Mouse (Mus musculus): ENCODE results near the gene Tmpo. TPM values are rescaled to one million over a fixed set of nuclear protein-coding genes. Genes with fewer than 3 reads are reported as not detected.

The Tmpo gene
- polyA plus RNA-seq, 1 experiment from 2014 or later, result 128 TPM

GRCm38 (mm10) chr10:91128551-91129160, 52.5 kb downstream of the Tmpo start:
- Histone ChIP-seq H3K27ac (replicated peaks) (no peak overlapping the region), H3K9me3 (no peaks in the 10 kb centered on the region), H3K4me2 (no peak overlapping the region), H3K9ac (no peak overlapping the region), H3K4me1 (peaks cover 20% of the 10 kb centered on the region), H3K4me3 (no peak overlapping the region), H3K27me3 (replicated peaks) (no peaks in the 10 kb centered on the region), H3K36me3 (no peaks in the 10 kb centered on the region)
- no peak for ATAC-seq (ENCODE audit: extremely low read depth, insufficient number of reproducible peaks, low FRiP score, low TSS enrichment)
- 70% methylated on average over 1 of the region's 1 CpGs for WGBS

- Histone ChIP-seq H3K9me3 (no peaks in the 10 kb centered on the region), H3K9ac (no peak overlapping the region), H3K27ac (replicated peaks) (peak overlapping the region; percentile 88), H3K4me1 (peaks cover 24% of the 10 kb centered on the region), H3K4me3 (no peak overlapping the region), H3K4me2 (no peak overlapping the region; the same call in 1 of the 2 replicates), H3K27me3 (replicated peaks) (no peaks in the 10 kb centered on the region), H3K36me3 (peaks cover 2% of the 10 kb centered on the region)
- WGBS, result 43% methylated on average over 2 of the region's 2 CpGs
- no peak for ATAC-seq (ENCODE audit: extremely low read depth, insufficient number of reproducible peaks, low FRiP score, low TSS enrichment)
Measured at GRCm38 (mm10) chr10:91127395-91127794, 53.7 kb downstream of the Tmpo start.

- H3K9ac ChIP-seq, result no peak overlapping the region; the same call in 1 of the 2 replicates
- H3K4me2 ChIP-seq, result no peak overlapping the region; the same call in 1 of the 2 replicates
- WGBS, result 30% methylated on average over 10 of the region's 10 CpGs
- no peaks in the 10 kb centered on the region for H3K9me3 ChIP-seq
- H3K36me3 ChIP-seq, result peaks cover 8% of the 10 kb centered on the region
- peaks cover 30% of the 10 kb centered on the region for H3K4me1 ChIP-seq
- peak overlapping the region; percentile 88 for H3K27ac ChIP-seq (replicated peaks)
- H3K4me3 ChIP-seq, result no peak overlapping the region
- H3K27me3 ChIP-seq (replicated peaks), result no peaks in the 10 kb centered on the region
- ATAC-seq (ENCODE audit: extremely low read depth, insufficient number of reproducible peaks, low FRiP score, low TSS enrichment), result no peak
Measured at GRCm38 (mm10) chr10:91126618-91127355, 54.3 kb downstream of the Tmpo start.

- Histone ChIP-seq H3K27ac (replicated peaks) (peak within 1 kb of the TSS; percentile 97), H3K9me3 (no peaks in the 10 kb centered on the region), H3K36me3 (peaks cover 33% of the 10 kb centered on the region), H3K4me3 (peak within 1 kb of the TSS; percentile 100), H3K9ac (peak within 1 kb of the TSS; percentile 99), H3K27me3 (replicated peaks) (no peaks in the 10 kb centered on the region), H3K4me2 (peak within 1 kb of the TSS; percentile 82), H3K4me1 (peaks cover 45% of the 10 kb centered on the region)
- whole genome bisulfite sequencing, result 9% methylated on average over 59 of the region's 59 CpGs
- peak; percentile 99 for ATAC-seq (ENCODE audit: extremely low read depth, insufficient number of reproducible peaks, low FRiP score, low TSS enrichment)
Measured at GRCm38 (mm10) chr10:91123828-91124822, 57.0 kb downstream of the Tmpo start, which contains the start of gene Slc25a3. Slc25a3 (minus strand) TSS chr10:91124059.

GRCm38 (mm10) chr10:91123281-91123827, 57.8 kb downstream of the Tmpo start:
- peak overlapping the region; percentile 100 for H3K4me3 ChIP-seq
- peak overlapping the region; percentile 97 for H3K27ac ChIP-seq (replicated peaks)
- peak overlapping the region; percentile 99 for H3K9ac ChIP-seq
- H3K4me2 ChIP-seq, result peak overlapping the region; percentile 82
- under 1% methylated on average over 44 of the region's 44 CpGs for WGBS
- H3K36me3 ChIP-seq, result peaks cover 41% of the 10 kb centered on the region
- H3K27me3 ChIP-seq (replicated peaks), result no peaks in the 10 kb centered on the region
- peaks cover 45% of the 10 kb centered on the region for H3K4me1 ChIP-seq
- no peaks in the 10 kb centered on the region for H3K9me3 ChIP-seq
- ATAC-seq (ENCODE audit: extremely low read depth, insufficient number of reproducible peaks, low FRiP score, low TSS enrichment), result peak; percentile 43

GRCm38 (mm10) chr10:91122646-91123045, 58.5 kb downstream of the Tmpo start:
- Histone ChIP-seq H3K36me3 (peaks cover 48% of the 10 kb centered on the region), H3K4me2 (peak overlapping the region; percentile 82), H3K4me1 (peaks cover 42% of the 10 kb centered on the region), H3K4me3 (peak overlapping the region; percentile 100), H3K27ac (replicated peaks) (peak overlapping the region; percentile 97), H3K27me3 (replicated peaks) (no peaks in the 10 kb centered on the region), H3K9me3 (no peaks in the 10 kb centered on the region), H3K9ac (peak overlapping the region; percentile 99)
- ATAC-seq (ENCODE audit: extremely low read depth, insufficient number of reproducible peaks, low FRiP score, low TSS enrichment), result no peak
- WGBS, result 14% methylated on average over 6 of the region's 6 CpGs

GRCm38 (mm10) chr10:91116958-91117357, 64.2 kb downstream of the Tmpo start:
- Histone ChIP-seq H3K9ac (no peak overlapping the region), H3K9me3 (peaks cover 3% of the 10 kb centered on the region; the same call in 1 of the 2 replicates), H3K4me3 (no peak overlapping the region), H3K36me3 (peaks cover 97% of the 10 kb centered on the region), H3K27me3 (replicated peaks) (no peaks in the 10 kb centered on the region), H3K4me2 (no peak overlapping the region), H3K4me1 (peaks cover 16% of the 10 kb centered on the region), H3K27ac (replicated peaks) (no peak overlapping the region)
- WGBS, result 86% methylated on average over 12 of the region's 12 CpGs
- ATAC-seq (ENCODE audit: extremely low read depth, insufficient number of reproducible peaks, low FRiP score, low TSS enrichment), result no peak

GRCm38 (mm10) chr10:91109841-91110240, 71.3 kb downstream of the Tmpo start:
- H3K4me2 ChIP-seq, result no peak overlapping the region
- peaks cover 6% of the 10 kb centered on the region for H3K9me3 ChIP-seq
- peaks cover 32% of the 10 kb centered on the region for H3K36me3 ChIP-seq
- ATAC-seq (ENCODE audit: extremely low read depth, insufficient number of reproducible peaks, low FRiP score, low TSS enrichment), result no peak
- no peak overlapping the region for H3K27ac ChIP-seq (replicated peaks)
- H3K4me1 ChIP-seq, result no peaks in the 10 kb centered on the region
- H3K27me3 ChIP-seq (replicated peaks), result no peaks in the 10 kb centered on the region
- WGBS, result 67% methylated on average over 4 of the region's 4 CpGs
- H3K9ac ChIP-seq, result no peak overlapping the region
- no peak overlapping the region for H3K4me3 ChIP-seq

GRCm38 (mm10) chr10:91105981-91106380, 75.1 kb downstream of the Tmpo start:
- ATAC-seq (ENCODE audit: extremely low read depth, insufficient number of reproducible peaks, low FRiP score, low TSS enrichment), result no peak
- WGBS, result 72% methylated on average over 3 of the region's 3 CpGs
- Histone ChIP-seq H3K9me3 (peaks cover 2% of the 10 kb centered on the region), H3K4me1 (no peaks in the 10 kb centered on the region), H3K27me3 (replicated peaks) (no peaks in the 10 kb centered on the region), H3K36me3 (peaks cover 19% of the 10 kb centered on the region), H3K9ac (no peak overlapping the region), H3K4me3 (no peak overlapping the region), H3K4me2 (no peak overlapping the region), H3K27ac (replicated peaks) (no peak overlapping the region)

GRCm38 (mm10) chr10:91102799-91103590, 78.1 kb downstream of the Tmpo start:
- ATAC-seq (ENCODE audit: extremely low read depth, insufficient number of reproducible peaks, low FRiP score, low TSS enrichment), result no peak
- no peak overlapping the region for H3K9ac ChIP-seq
- H3K36me3 ChIP-seq, result peaks cover 40% of the 10 kb centered on the region
- no peak overlapping the region for H3K27ac ChIP-seq (replicated peaks)
- 82% methylated on average over 14 of the region's 14 CpGs for whole genome bisulfite sequencing
- no peaks in the 10 kb centered on the region for H3K27me3 ChIP-seq (replicated peaks)
- no peak overlapping the region for H3K4me2 ChIP-seq
- no peaks in the 10 kb centered on the region; the same call in 1 of the 2 replicates for H3K9me3 ChIP-seq
- H3K4me3 ChIP-seq, result no peak overlapping the region
- no peaks in the 10 kb centered on the region for H3K4me1 ChIP-seq

Measured in heart, embryonic 13.5 days (tissue).